Mouse (Mus musculus) heart, embryonic 13.5 days (tissue): ENCODE measurements around the gene Hrg. TPM values are rescaled to one million over a fixed set of nuclear protein-coding genes. Genes with fewer than 3 reads are reported as not detected.
"Not testable (repeated sequence)": the region's sequence is repeated elsewhere in the genome, so short reads cannot be mapped to it uniquely, and the experiment has no call there.

Experiments used
- ATAC-seq: fragments of 200-750 bp; cut with Nextera tagmentation; 2 replicates; pipeline ENCODE4 v1.8.0; 2017; ENCODE audit warnings: moderate TSS enrichment; ENCODE audit not compliant: insufficient number of reproducible peaks, low FRiP score, low TSS enrichment; ENCODE audit errors: extremely low read depth
- H3K27ac ChIP-seq: fragments of 300-500 bp; sonication (generic); replicated peaks from 2 replicates; pipeline ENCODE4 v1.5.1; 2015; ENCODE audit warnings: moderate library complexity, mild to moderate bottlenecking, inconsistent platforms
- H3K27me3 ChIP-seq: fragments of 300-500 bp; sonication (generic); replicated peaks from 2 replicates; pipeline ENCODE4 v1.6.1; 2015; ENCODE audit warnings: mild to moderate bottlenecking, inconsistent platforms
- H3K36me3 ChIP-seq: fragments of 300-500 bp; sonication (generic); 2 replicates; pipeline ENCODE4 v1.6.1; 2015; ENCODE audit warnings: mild to moderate bottlenecking, inconsistent platforms
- H3K4me1 ChIP-seq: fragments of 300-500 bp; sonication (generic); 2 replicates; pipeline ENCODE4 v1.6.1; 2015; ENCODE audit warnings: inconsistent platforms
- H3K4me2 ChIP-seq: fragments of 300-500 bp; sonication (generic); 2 replicates; pipeline ENCODE4 v1.6.1; 2015; ENCODE audit warnings: inconsistent platforms, mild to moderate bottlenecking, moderate library complexity
- H3K4me3 ChIP-seq: fragments of 300-500 bp; sonication (generic); 2 replicates; pipeline ENCODE4 v1.5.1; 2015; ENCODE audit warnings: moderate library complexity, mild to moderate bottlenecking, inconsistent platforms
- H3K9ac ChIP-seq: fragments of 300-500 bp; sonication (generic); 2 replicates; pipeline ENCODE4 v1.6.1; 2015; ENCODE audit warnings: inconsistent platforms, mild to moderate bottlenecking, moderate library complexity
- H3K9me3 ChIP-seq: fragments of 300-500 bp; sonication (generic); 2 replicates; pipeline ENCODE4 v1.6.1; 2016; ENCODE audit warnings: inconsistent platforms
- WGBS: fragments of 180-500 bp; shearing (Covaris S2); methylation state at CpG from one replicate; pipeline ENCODE4 v1.1.7; 2015; ENCODE audit warnings: mixed read lengths; 5-methylcytosine and 5-hydroxymethylcytosine counted together
- polyA plus RNA-seq: library from polyadenylated mRNA; unstranded; fragments of >200 nt; fragmentation: Nextera tagmentation; extraction: Ambion mirVana; gene quantifications from 2 replicates; pipeline ENCODE4 v1.2.1, GENCODE M21; 2015

Hrg gene
- polyA plus RNA-seq, 1 experiment from 2014 or later: not detected

DNA sequence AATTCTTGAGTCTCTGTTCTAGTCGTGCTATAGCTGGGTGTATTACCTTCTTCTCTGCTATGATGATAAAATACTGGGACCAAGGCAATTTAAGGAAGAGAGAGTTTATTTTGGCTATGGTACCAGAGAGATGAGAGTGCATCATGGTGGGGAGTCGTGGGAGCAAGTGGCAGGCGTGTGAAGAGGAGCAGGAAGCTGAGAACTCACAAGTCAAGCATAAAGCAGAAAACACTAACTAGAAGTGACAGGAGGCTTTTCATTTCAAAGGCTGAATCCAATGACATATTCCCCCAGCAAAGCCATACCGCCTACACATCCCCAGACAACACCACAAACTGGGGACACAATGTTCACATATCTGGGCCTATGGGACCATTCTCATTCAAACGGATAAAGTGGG lies 11.4 kb downstream of the Hrg start:
- WGBS: 63% methylated on average over 5 of the region's 5 CpGs

DNA sequence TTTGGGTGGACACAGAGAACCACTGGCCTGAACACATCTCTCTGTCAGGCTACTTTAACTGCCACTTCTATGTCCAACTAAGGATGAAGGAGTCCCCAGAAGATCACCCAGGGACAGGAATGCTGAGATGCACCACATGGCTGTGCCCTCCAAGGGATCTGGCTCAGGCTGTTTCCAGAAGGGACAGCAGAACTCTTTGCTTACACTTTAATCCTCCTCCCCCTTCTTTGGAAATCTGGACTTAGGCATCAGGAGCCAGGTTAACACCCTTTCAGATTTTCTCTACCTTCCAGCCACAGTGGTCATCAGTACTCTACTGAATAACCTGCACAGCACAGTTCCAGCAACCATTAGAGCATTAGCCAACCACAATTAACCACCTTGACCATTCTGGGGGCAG lies 12.4 kb downstream of the Hrg start:
- Histone ChIP-seq H3K4me3 (no peak overlapping the region), H3K4me2 (no peak overlapping the region), H3K9me3 (no peaks in the 10 kb centered on the region), H3K27me3 (no peaks in the 10 kb centered on the region), H3K4me1 (no peaks in the 10 kb centered on the region), H3K27ac (no peak overlapping the region), H3K36me3 (no peaks in the 10 kb centered on the region), H3K9ac (no peak overlapping the region)
- no peak for ATAC-seq

More for the DNA sequence above, 11.4 kb downstream of the Hrg start:
- no peak overlapping the region for H3K27ac ChIP-seq
- no peaks in the 10 kb centered on the region for H3K4me1 ChIP-seq
- no peaks in the 10 kb centered on the region for H3K9me3 ChIP-seq
- no peak overlapping the region for H3K9ac ChIP-seq
- no peak overlapping the region for H3K4me3 ChIP-seq
- no peak overlapping the region for H3K4me2 ChIP-seq
- H3K27me3 ChIP-seq: no peaks in the 10 kb centered on the region
- H3K36me3 ChIP-seq: no peaks in the 10 kb centered on the region
- ATAC-seq: no peak

DNA sequence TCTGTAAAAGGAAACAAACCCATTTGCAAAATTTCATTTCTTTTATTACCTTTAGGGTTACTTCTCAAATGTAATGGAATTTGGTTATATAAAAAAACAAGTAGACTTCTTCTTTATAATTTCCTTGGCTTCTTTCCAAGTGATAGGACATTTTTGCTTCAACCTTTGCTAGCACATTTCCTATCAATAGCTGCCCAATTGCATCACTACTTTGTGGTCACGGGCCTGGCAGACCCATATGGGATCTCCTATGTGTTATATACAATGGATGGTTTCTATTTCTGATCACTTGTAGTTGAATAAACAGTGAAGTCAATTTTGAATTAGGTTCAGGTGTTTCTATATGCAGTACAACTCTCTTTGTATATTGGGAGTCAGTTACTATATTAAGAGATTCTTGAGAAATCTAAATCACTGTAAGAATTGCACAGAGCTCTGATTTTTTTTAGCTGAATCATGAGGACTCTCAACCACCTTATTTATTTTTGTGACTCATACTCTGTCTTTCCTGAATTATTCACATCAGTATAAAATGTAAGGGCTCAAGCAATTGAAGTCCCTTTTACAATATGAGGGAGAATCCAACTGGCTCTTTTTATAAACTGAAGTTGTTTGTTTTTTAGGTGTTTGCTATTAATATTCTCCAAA lies 16.6 kb downstream of the Hrg start:
- no peaks in the 10 kb centered on the region for H3K36me3 ChIP-seq
- H3K27me3 ChIP-seq: no peaks in the 10 kb centered on the region
- H3K9ac ChIP-seq: no peak overlapping the region
- H3K27ac ChIP-seq: no peak overlapping the region
- WGBS: 53% methylated on average over 1 of the region's 1 CpGs
- no peaks in the 10 kb centered on the region for H3K4me1 ChIP-seq
- H3K4me2 ChIP-seq: no peak overlapping the region
- H3K4me3 ChIP-seq: no peak overlapping the region
- H3K9me3 ChIP-seq: no peaks in the 10 kb centered on the region
- no peak for ATAC-seq

DNA sequence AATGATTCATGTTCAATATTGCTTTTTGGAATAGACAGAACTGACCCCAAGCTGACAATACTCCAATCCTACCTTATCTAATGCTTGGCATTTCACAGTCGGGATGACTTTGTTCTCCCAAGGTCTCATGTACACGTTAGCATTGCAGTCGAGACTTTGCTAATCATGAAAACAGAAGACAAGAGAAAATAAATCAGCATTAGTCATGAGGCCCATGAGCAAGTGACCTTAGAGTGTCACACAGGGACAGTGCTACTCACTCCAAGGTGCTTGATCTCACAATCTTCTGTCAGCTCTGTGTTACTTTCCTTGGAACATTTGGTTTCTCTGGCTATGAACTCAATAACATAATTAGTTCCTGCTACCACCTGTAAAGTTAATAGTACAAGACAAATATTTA lies 46.1 kb downstream of the Hrg start:
- not testable (repeated sequence) for H3K27me3 ChIP-seq, H3K4me3 ChIP-seq, H3K4me2 ChIP-seq, H3K9ac ChIP-seq, H3K36me3 ChIP-seq, H3K27ac ChIP-seq, ATAC-seq, H3K4me1 ChIP-seq, H3K9me3 ChIP-seq
- 62% methylated on average over 3 of the region's 3 CpGs for WGBS

Other genes starting within 250 kb of the Hrg start
- not detected in 2 replicates for gene Crygs, start 139.5 kb upstream of the Hrg start, polyA plus RNA-seq
- 18.3 and 19.2 TPM in 2 replicates for gene Tbccd1, start 93.4 kb upstream of the Hrg start, polyA plus RNA-seq
- 96.7 and 115 TPM in 2 replicates for gene Dnajb11, start 93.2 kb upstream of the Hrg start, polyA plus RNA-seq
- gene Ahsg, start 59.8 kb upstream of the Hrg start, polyA plus RNA-seq: 4.3 and 13.4 TPM in 2 replicates
- gene Fetub, start 32.7 kb upstream of the Hrg start, polyA plus RNA-seq: 0.10 TPM in 1 of 2 replicates, not detected in the other
- not detected in 2 replicates for gene Kng2, start 78.4 kb downstream of the Hrg start, polyA plus RNA-seq
- 0.94 and 8.3 TPM in 2 replicates for gene Kng1, start 106.8 kb downstream of the Hrg start, polyA plus RNA-seq
- 147 and 163 TPM in 2 replicates for gene Eif4a2, start 156.4 kb downstream of the Hrg start, polyA plus RNA-seq
- 93.0 and 96.8 TPM in 2 replicates for gene Rfc4, start 176.7 kb downstream of the Hrg start, polyA plus RNA-seq
- gene Adipoq, start 195.5 kb downstream of the Hrg start, polyA plus RNA-seq: 0.15 TPM in 1 of 2 replicates, not detected in the other